Mouse (Mus musculus) right cerebral cortex, adult 2 months (tissue): Measurements from ENCODE around the gene Acadl.

Experiments
- DNase-seq, 2 experiments: peaks; one replicate each; pipeline ENCODE4 v3.0.0; 2021 to 2022; ENCODE audit warnings: low spot score in 2 of 2

The Acadl gene

GRCm38 (mm10) chr1:66781027-66781426 is 82.0 kb downstream of the Acadl start:
- no peak for DNase-seq
